Mouse (Mus musculus): ENCODE measurements at regions not wholly inside any gene's neighbourhood (a gene's known extent, or its start where the extent isn't known, plus 50 kb on each side); places are given as distances from the start of the nearest gene placed in this dataset.

GRCm38 (mm10) chr12:117344266-117345087 is 171.8 kb upstream of the Rapgef5 start:
- no peak overlapping the region for H3K9ac ChIP-seq (ENCODE audit: insufficient read depth, low read depth, low read length, poor library complexity, severe bottlenecking)
- no peak overlapping the region for H3K27ac ChIP-seq (ENCODE audit: insufficient read depth, low read depth, low read length, poor library complexity, severe bottlenecking)
- H3K36me3 ChIP-seq (ENCODE audit: control insufficient read depth, insufficient read depth, low read length, poor library complexity, severe bottlenecking), result no peaks in the 10 kb centered on the region
- H3K9me3 ChIP-seq (ENCODE audit: control insufficient read depth, insufficient read depth, low read depth, low read length), result no peaks in the 10 kb centered on the region
- H3K4me3 ChIP-seq (ENCODE audit: insufficient read depth in 1 of 2, low read depth in 1 of 2, low read length in 2 of 2, poor library complexity in 1 of 2, severe bottlenecking in 1 of 2), result no peak overlapping the region
- no peaks in the 10 kb centered on the region for H3K4me1 ChIP-seq (ENCODE audit: control insufficient read depth in 2 of 2, insufficient read depth in 2 of 2, low read length in 2 of 2, poor library complexity in 1 of 2)
- DNase-seq (ENCODE audit: low read depth, low spot score), result no peak
- in situ Hi-C loops (cut with MboI; ENCODE audit: low sequenced_read_pairs in 2 of 2, unreplicated experiment in 2 of 2), result loop anchor here in 1 of 2 experiments (25.0 kb wide), 1 partner anchor 707 kb away; no protein-coding TSS in a partner anchor
- TF ChIP-seq ZNF384 (IDR thresholded peaks at IDR 0.05; ENCODE audit: low read depth, low read length), result no peak
- TF ChIP-seq ZC3H11A (IDR thresholded peaks at IDR 0.05; ENCODE audit: borderline replicate concordance, low read depth, low read length), result no peak
- no peak for TF ChIP-seq CHD2 (IDR thresholded peaks at IDR 0.05; ENCODE audit: low read depth, low read length)
- no peak for TF ChIP-seq MAFK (IDR thresholded peaks at IDR 0.05; ENCODE audit: insufficient read depth, low read depth, low read length)
- no peak for TF ChIP-seq HCFC1 (IDR thresholded peaks at IDR 0.05; ENCODE audit: borderline replicate concordance, insufficient read depth, low read length)

GRCm38 (mm10) chr12:117345088-117345977 is 170.9 kb upstream of the Rapgef5 start:
- Histone ChIP-seq H3K4me1 (ENCODE audit: control insufficient read depth in 2 of 2, insufficient read depth in 2 of 2, low read length in 2 of 2, poor library complexity in 1 of 2) (no peaks in the 10 kb centered on the region), H3K9ac (ENCODE audit: insufficient read depth, low read depth, low read length, poor library complexity, severe bottlenecking) (no peak overlapping the region), H3K27ac (ENCODE audit: insufficient read depth, low read depth, low read length, poor library complexity, severe bottlenecking) (no peak overlapping the region), H3K9me3 (ENCODE audit: control insufficient read depth, insufficient read depth, low read depth, low read length) (no peaks in the 10 kb centered on the region), H3K36me3 (ENCODE audit: control insufficient read depth, insufficient read depth, low read length, poor library complexity, severe bottlenecking) (no peaks in the 10 kb centered on the region), H3K4me3 (ENCODE audit: insufficient read depth in 1 of 2, low read depth in 1 of 2, low read length in 2 of 2, poor library complexity in 1 of 2, severe bottlenecking in 1 of 2) (no peak overlapping the region)
- TF ChIP-seq CHD2 (IDR thresholded peaks at IDR 0.05; ENCODE audit: low read depth, low read length), result no peak
- no peak for TF ChIP-seq ZC3H11A (IDR thresholded peaks at IDR 0.05; ENCODE audit: borderline replicate concordance, low read depth, low read length)
- no peak for TF ChIP-seq MAFK (IDR thresholded peaks at IDR 0.05; ENCODE audit: insufficient read depth, low read depth, low read length)
- no peak for TF ChIP-seq ZNF384 (IDR thresholded peaks at IDR 0.05; ENCODE audit: low read depth, low read length)
- TF ChIP-seq HCFC1 (IDR thresholded peaks at IDR 0.05; ENCODE audit: borderline replicate concordance, insufficient read depth, low read length), result no peak
- in situ Hi-C loops (cut with MboI; ENCODE audit: low sequenced_read_pairs in 2 of 2, unreplicated experiment in 2 of 2), result loop anchor here in 1 of 2 experiments (25.0 kb wide), 1 partner anchor 708 kb away; no protein-coding TSS in a partner anchor
- DNase-seq (ENCODE audit: low read depth, low spot score), result no peak

GRCm38 (mm10) chr12:117346091-117346490 is 170.2 kb upstream of the Rapgef5 start:
- Histone ChIP-seq H3K4me3 (ENCODE audit: insufficient read depth in 1 of 2, low read depth in 1 of 2, low read length in 2 of 2, poor library complexity in 1 of 2, severe bottlenecking in 1 of 2) (no peak overlapping the region), H3K9ac (ENCODE audit: insufficient read depth, low read depth, low read length, poor library complexity, severe bottlenecking) (no peak overlapping the region), H3K36me3 (ENCODE audit: control insufficient read depth, insufficient read depth, low read length, poor library complexity, severe bottlenecking) (no peaks in the 10 kb centered on the region), H3K4me1 (ENCODE audit: control insufficient read depth in 2 of 2, insufficient read depth in 2 of 2, low read length in 2 of 2, poor library complexity in 1 of 2) (no peaks in the 10 kb centered on the region), H3K27ac (ENCODE audit: insufficient read depth, low read depth, low read length, poor library complexity, severe bottlenecking) (no peak overlapping the region), H3K9me3 (ENCODE audit: control insufficient read depth, insufficient read depth, low read depth, low read length) (no peaks in the 10 kb centered on the region)
- TF ChIP-seq MAFK (IDR thresholded peaks at IDR 0.05; ENCODE audit: insufficient read depth, low read depth, low read length), result no peak
- no peak for TF ChIP-seq ZC3H11A (IDR thresholded peaks at IDR 0.05; ENCODE audit: borderline replicate concordance, low read depth, low read length)
- TF ChIP-seq HCFC1 (IDR thresholded peaks at IDR 0.05; ENCODE audit: borderline replicate concordance, insufficient read depth, low read length), result no peak
- in situ Hi-C loops (cut with MboI; ENCODE audit: low sequenced_read_pairs in 2 of 2, unreplicated experiment in 2 of 2), result loop anchor here in 1 of 2 experiments (25.0 kb wide), 1 partner anchor 709 kb away; no protein-coding TSS in a partner anchor
- no peak for DNase-seq (ENCODE audit: low read depth, low spot score)

- Histone ChIP-seq H3K4me3 (ENCODE audit: insufficient read depth in 1 of 2, low read depth in 1 of 2, low read length in 2 of 2, poor library complexity in 1 of 2, severe bottlenecking in 1 of 2) (no peak overlapping the region), H3K4me1 (ENCODE audit: control insufficient read depth in 2 of 2, insufficient read depth in 2 of 2, low read length in 2 of 2, poor library complexity in 1 of 2) (no peaks in the 10 kb centered on the region), H3K9me3 (ENCODE audit: control insufficient read depth, insufficient read depth, low read depth, low read length) (no peaks in the 10 kb centered on the region), H3K36me3 (ENCODE audit: control insufficient read depth, insufficient read depth, low read length, poor library complexity, severe bottlenecking) (no peaks in the 10 kb centered on the region), H3K9ac (ENCODE audit: insufficient read depth, low read depth, low read length, poor library complexity, severe bottlenecking) (no peak overlapping the region), H3K27ac (ENCODE audit: insufficient read depth, low read depth, low read length, poor library complexity, severe bottlenecking) (no peak overlapping the region)
- DNase-seq (ENCODE audit: low read depth, low spot score), result no peak
- TF ChIP-seq ZNF384 (IDR thresholded peaks at IDR 0.05; ENCODE audit: low read depth, low read length), result no peak
- TF ChIP-seq HCFC1 (IDR thresholded peaks at IDR 0.05; ENCODE audit: borderline replicate concordance, insufficient read depth, low read length), result no peak
- in situ Hi-C loops (cut with MboI; ENCODE audit: low sequenced_read_pairs in 2 of 2, unreplicated experiment in 2 of 2), result loop anchor here in 1 of 2 experiments (25.0 kb wide), 1 partner anchor 710 kb away; no protein-coding TSS in a partner anchor
Observed at GRCm38 (mm10) chr12:117347135-117347534, 169.1 kb upstream of the Rapgef5 start.

Measured in ES-E14 (cell line).